Comparison of ENCODE assay signal across 8 mouse cellular contexts in the genomic region with DNA sequence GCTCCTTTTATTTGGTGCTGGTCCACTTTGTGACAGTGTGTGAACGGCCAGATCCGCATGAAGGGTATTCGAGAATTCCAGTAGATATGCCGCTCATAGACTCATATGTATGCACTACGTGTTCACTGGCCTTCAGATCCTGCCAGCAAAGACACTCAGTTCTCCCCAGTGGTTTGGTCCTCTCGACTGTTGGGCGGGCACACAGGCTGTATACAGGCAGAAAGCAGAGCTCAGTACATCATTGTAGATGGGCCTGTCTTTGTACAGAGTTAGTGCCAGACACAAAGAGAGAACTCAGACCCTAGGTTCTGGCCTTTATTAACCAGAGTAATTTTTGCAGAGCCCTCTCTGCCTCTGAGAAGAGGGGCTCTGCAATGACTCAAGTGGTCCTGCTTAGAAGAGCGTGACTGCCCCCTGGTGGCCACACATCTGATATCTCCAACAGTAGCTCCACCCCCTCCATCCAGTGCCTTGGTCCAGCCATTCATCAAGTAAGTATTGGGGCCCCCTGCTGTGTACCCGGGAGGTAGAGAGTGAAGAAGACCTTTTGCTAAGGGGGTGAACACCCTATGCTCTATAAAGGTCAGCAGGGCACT. TPM values are rescaled to one million over a fixed set of nuclear protein-coding genes. Genes with fewer than 3 reads are reported as not detected.
DNase-seq lines count a peak whose midpoint lies in the region; ATAC-seq lines count a peak whose summit lies in the region.

No protein-coding gene starts in this region.

- peak overlapping the region; percentile 74 for H3K27ac ChIP-seq in hindbrain, embryonic 10.5 days
- peak overlapping the region; percentile 56 for H3K27ac ChIP-seq in lung, embryonic 16.5 days (ENCODE audit: low read length)

- peaks cover 61% of the 10 kb centered on the region for H3K4me1 ChIP-seq in hindbrain, embryonic 10.5 days (replicated peaks)
- peaks cover 19% of the 10 kb centered on the region for H3K4me1 ChIP-seq in lung, embryonic 16.5 days (replicated peaks; ENCODE audit: control insufficient read depth, insufficient read depth, low read length)

- no peak overlapping the region for H3K9ac ChIP-seq in lung, embryonic 16.5 days (ENCODE audit: low read length)

- DNase-seq in MN1 (ENCODE audit: low spot score) = peak; percentile 79
- peak; percentile 58 for DNase-seq in cerebellum, adult 8-10 months
- DNase-seq in hindbrain, embryonic 10.5 days (ENCODE audit: low spot score) = peak; percentile 91
- peak; percentile 87 for DNase-seq in layer of hippocampus, adult 9-11 months
- peak; percentile 97 for DNase-seq in retina, embryonic 14.5 days (ENCODE audit: low spot score)
- peak; percentile 70 to 72 for DNase-seq in thymus, postnatal 36 days

- H3K36me3 ChIP-seq in hindbrain, embryonic 10.5 days = no peaks in the 10 kb centered on the region
- H3K36me3 ChIP-seq in lung, embryonic 16.5 days (ENCODE audit: control insufficient read depth, insufficient read depth, low read length) = no peaks in the 10 kb centered on the region

- no peaks in the 10 kb centered on the region for H3K9me3 ChIP-seq in hindbrain, embryonic 10.5 days
- no peaks in the 10 kb centered on the region for H3K9me3 ChIP-seq in lung, embryonic 16.5 days (ENCODE audit: control insufficient read depth, low read length)

- 51% methylated on average over 9 of the region's 9 CpGs for WGBS in hindbrain, embryonic 10.5 days
- 31% methylated on average over 9 of the region's 9 CpGs for WGBS in lung, embryonic 16.5 days

- 0 out of 2 replicates have a peak, but pooled peaks cover 3% of the 10 kb centered on the region for H3K27me3 ChIP-seq in hindbrain, embryonic 10.5 days (ENCODE audit: insufficient read depth, poor library complexity, severe bottlenecking)
- no peaks in the 10 kb centered on the region for H3K27me3 ChIP-seq in lung, embryonic 16.5 days (ENCODE audit: control insufficient read depth, insufficient read depth, low read depth, low read length)

- H3K4me3 ChIP-seq in hindbrain, embryonic 10.5 days = no peak overlapping the region
- H3K4me3 ChIP-seq in lung, embryonic 16.5 days (ENCODE audit: low read length) = no peak overlapping the region

- no peak overlapping the region for H3K4me2 ChIP-seq in lung, embryonic 16.5 days (ENCODE audit: low read depth, low read length)

- ATAC-seq in frontal cortex, adult (ENCODE audit: low TSS enrichment) = peak; percentile 76
- peak; percentile 80 for ATAC-seq in lung, embryonic 16.5 days (ENCODE audit: low read depth)

RNA-seq across cellular contexts. Expression of a gene that starts 30.3 kb away (rescaled TPM):
- polyA plus RNA-seq in hindbrain, embryonic 10.5 days (2016; fragmentation: Nextera tagmentation; extraction: Ambion mirVana) = 23.7 and 23.8 TPM in 2 replicates
- 13.3 and 16.4 TPM in 2 replicates for polyA plus RNA-seq in lung, embryonic 16.5 days (2015; fragmentation: Nextera tagmentation; extraction: Ambion mirVana)
